Mouse (Mus musculus): ENCODE data around the gene Dhrs9. TPM values are rescaled to one million over a fixed set of nuclear protein-coding genes. Genes with fewer than 3 reads are reported as not detected.
A peak's percentile ranks its signal among the peaks of the same experiment; 100 is the strongest.

Gene Dhrs9
- polyA plus RNA-seq, 1 experiment from 2014 or later = 0.05 TPM

DNA sequence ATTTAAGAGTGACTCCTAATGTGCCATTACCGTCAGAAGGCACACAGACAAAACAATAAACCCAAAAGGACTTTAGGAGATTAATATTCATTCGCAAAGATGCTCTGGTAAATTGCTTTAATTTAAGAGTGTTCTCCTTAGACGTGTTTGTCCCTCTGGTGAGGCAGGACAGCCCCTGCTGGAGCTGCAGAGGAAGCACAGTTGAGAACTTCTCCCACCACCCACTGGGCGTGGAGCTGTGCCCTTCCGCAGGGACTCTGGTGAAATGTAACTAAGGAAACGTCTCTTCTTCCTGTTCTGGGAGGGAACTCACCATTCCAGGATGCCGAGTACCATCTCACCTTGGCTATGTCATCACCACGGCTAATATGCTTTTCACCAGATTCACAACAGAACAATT, 1.5 kb downstream of the Dhrs9 start:
- Histone ChIP-seq H3K4me1 (replicated peaks; ENCODE audit: control insufficient read depth, insufficient read depth, low read length) (peaks cover 3% of the 10 kb centered on the region), H3K4me3 (ENCODE audit: low read depth, low read length) (no peak overlapping the region), H3K27ac (ENCODE audit: low read depth, low read length) (no peak overlapping the region), H3K27me3 (replicated peaks; ENCODE audit: control insufficient read depth, insufficient read depth, low read length) (no peaks in the 10 kb centered on the region), H3K36me3 (ENCODE audit: control insufficient read depth, insufficient read depth, low read length) (no peaks in the 10 kb centered on the region), H3K9me3 (ENCODE audit: control insufficient read depth, low read length) (no peaks in the 10 kb centered on the region), H3K9ac (ENCODE audit: low read depth, low read length) (no peak overlapping the region), H3K4me2 (no peak overlapping the region)
- no peak for ATAC-seq (replicated peaks; ENCODE audit: low FRiP score)
- DNase-seq (ENCODE audit: low spot score) = no peak
- 36% methylated on average over 8 of the region's 8 CpGs for WGBS

- WGBS = 53% methylated on average over 5 of the region's 5 CpGs
- Histone ChIP-seq H3K4me1 (replicated peaks; ENCODE audit: control insufficient read depth, insufficient read depth, low read length) (peaks cover 3% of the 10 kb centered on the region), H3K4me3 (ENCODE audit: low read depth, low read length) (no peak overlapping the region)
Observed at GRCm38 (mm10) chr2:69382838-69383237, 2.6 kb downstream of the Dhrs9 start.

GRCm38 (mm10) chr2:69386118-69386871, 6.0 kb downstream of the Dhrs9 start:
- Histone ChIP-seq H3K4me3 (ENCODE audit: low read depth, low read length) (no peak overlapping the region), H3K4me1 (replicated peaks; ENCODE audit: control insufficient read depth, insufficient read depth, low read length) (no peaks in the 10 kb centered on the region), H3K9ac (ENCODE audit: low read depth, low read length) (no peak overlapping the region), H3K27ac (ENCODE audit: low read depth, low read length) (peak overlapping the region; percentile 67; the same call in 1 of the 2 replicates), H3K9me3 (ENCODE audit: control insufficient read depth, low read length) (no peaks in the 10 kb centered on the region), H3K36me3 (ENCODE audit: control insufficient read depth, insufficient read depth, low read length) (no peaks in the 10 kb centered on the region), H3K4me2 (no peak overlapping the region), H3K27me3 (replicated peaks; ENCODE audit: control insufficient read depth, insufficient read depth, low read length) (no peaks in the 10 kb centered on the region)
- peak; percentile 80 for ATAC-seq (replicated peaks; ENCODE audit: low FRiP score)
- 66% methylated on average over 3 of the region's 3 CpGs for WGBS
- no peak for DNase-seq (ENCODE audit: low spot score)

More at GRCm38 (mm10) chr2:69382838-69383237, 2.6 kb downstream of the Dhrs9 start:
- H3K9me3 ChIP-seq (ENCODE audit: control insufficient read depth, low read length) = no peaks in the 10 kb centered on the region
- DNase-seq (ENCODE audit: low spot score) (no peak), ATAC-seq (replicated peaks; ENCODE audit: low FRiP score) (no peak)
- no peak overlapping the region for H3K4me2 ChIP-seq
- no peak overlapping the region for H3K27ac ChIP-seq (ENCODE audit: low read depth, low read length)
- no peak overlapping the region for H3K9ac ChIP-seq (ENCODE audit: low read depth, low read length)
- H3K27me3 ChIP-seq (replicated peaks; ENCODE audit: control insufficient read depth, insufficient read depth, low read length) = no peaks in the 10 kb centered on the region
- H3K36me3 ChIP-seq (ENCODE audit: control insufficient read depth, insufficient read depth, low read length) = no peaks in the 10 kb centered on the region

GRCm38 (mm10) chr2:69393947-69394346, 13.7 kb downstream of the Dhrs9 start:
- WGBS = 72% methylated on average over 2 of the region's 2 CpGs
- Histone ChIP-seq H3K27me3 (replicated peaks; ENCODE audit: control insufficient read depth, insufficient read depth, low read length) (no peaks in the 10 kb centered on the region), H3K36me3 (ENCODE audit: control insufficient read depth, insufficient read depth, low read length) (no peaks in the 10 kb centered on the region), H3K4me1 (replicated peaks; ENCODE audit: control insufficient read depth, insufficient read depth, low read length) (no peaks in the 10 kb centered on the region), H3K9me3 (ENCODE audit: control insufficient read depth, low read length) (no peaks in the 10 kb centered on the region), H3K27ac (ENCODE audit: low read depth, low read length) (no peak overlapping the region), H3K4me2 (no peak overlapping the region), H3K4me3 (ENCODE audit: low read depth, low read length) (no peak overlapping the region), H3K9ac (ENCODE audit: low read depth, low read length) (no peak overlapping the region)
- DNase-seq (ENCODE audit: low spot score) = no peak
- no peak for ATAC-seq (replicated peaks; ENCODE audit: low FRiP score)

DNA sequence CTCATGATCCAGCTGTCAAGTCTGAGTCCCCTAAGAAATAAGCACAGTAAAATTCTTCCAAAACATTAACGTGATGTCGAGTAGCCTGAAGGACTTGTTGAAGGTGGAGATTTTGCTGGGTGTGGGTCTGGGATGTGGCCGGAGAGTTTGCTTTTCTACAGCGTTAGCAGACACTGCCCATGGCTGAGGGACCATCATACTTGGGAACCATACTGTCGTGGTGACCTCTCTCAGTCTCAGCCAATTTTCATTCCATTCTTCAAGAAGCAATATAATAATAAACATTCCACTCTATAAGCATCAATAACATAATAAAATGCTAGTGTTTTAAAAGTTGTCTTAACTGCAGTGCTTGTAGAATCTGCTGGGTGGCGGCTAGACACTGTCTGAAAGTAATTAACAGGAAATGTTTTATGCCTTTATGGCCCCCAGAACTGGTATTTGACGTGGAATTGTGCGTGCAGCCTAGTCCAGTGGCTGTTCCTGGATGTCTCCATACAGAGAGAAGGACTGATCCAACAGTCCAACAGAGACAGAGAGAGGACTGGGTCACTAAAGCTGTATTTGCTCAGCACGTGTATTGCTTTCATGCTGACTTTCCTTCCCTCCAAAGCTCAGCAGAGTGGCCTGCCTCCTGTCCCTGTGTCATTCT, 15.5 kb downstream of the Dhrs9 start:
- no peaks in the 10 kb centered on the region for H3K9me3 ChIP-seq (ENCODE audit: control insufficient read depth, low read length)
- no peak overlapping the region for H3K4me3 ChIP-seq (ENCODE audit: low read depth, low read length)
- H3K27ac ChIP-seq (ENCODE audit: low read depth, low read length) = no peak overlapping the region
- H3K4me2 ChIP-seq = no peak overlapping the region
- H3K4me1 ChIP-seq (replicated peaks; ENCODE audit: control insufficient read depth, insufficient read depth, low read length) = no peaks in the 10 kb centered on the region
- H3K9ac ChIP-seq (ENCODE audit: low read depth, low read length) = no peak overlapping the region
- no peaks in the 10 kb centered on the region for H3K27me3 ChIP-seq (replicated peaks; ENCODE audit: control insufficient read depth, insufficient read depth, low read length)
- H3K36me3 ChIP-seq (ENCODE audit: control insufficient read depth, insufficient read depth, low read length) = no peaks in the 10 kb centered on the region
- ATAC-seq (replicated peaks; ENCODE audit: low FRiP score) (no peak), DNase-seq (ENCODE audit: low spot score) (no peak)
- WGBS = 76% methylated on average over 9 of the region's 9 CpGs

DNA sequence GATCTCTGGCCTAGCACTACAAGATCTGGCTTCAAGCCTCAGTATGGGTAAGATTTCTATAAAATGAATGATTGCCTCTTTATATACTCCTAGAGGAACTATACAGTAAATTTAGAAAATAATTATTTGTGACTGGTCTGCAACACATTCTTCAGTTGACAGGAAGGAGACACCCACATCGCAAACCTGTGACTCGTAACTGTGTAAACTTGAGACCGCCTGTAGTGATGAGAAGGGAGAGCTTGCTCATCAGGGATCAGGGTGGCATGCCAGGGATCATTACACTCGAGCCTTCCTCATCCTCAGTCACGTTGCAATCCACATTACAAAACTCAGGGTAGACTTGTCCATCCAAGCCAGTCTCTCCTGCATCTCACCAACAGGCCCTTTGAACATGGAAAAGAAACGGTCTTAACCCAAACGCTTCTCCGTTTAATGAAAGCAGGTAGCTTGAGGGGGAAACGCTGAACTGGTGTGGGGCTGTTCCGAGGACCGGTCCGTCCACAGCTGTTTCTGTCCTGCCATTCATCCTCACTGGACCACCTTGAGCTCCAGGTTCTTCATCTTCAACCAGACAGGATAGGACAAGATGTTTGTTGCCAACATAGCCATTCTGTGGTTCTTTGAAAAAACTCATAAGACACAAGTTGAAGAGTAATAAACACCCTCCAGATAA, 16.7 kb downstream of the Dhrs9 start:
- ATAC-seq (replicated peaks; ENCODE audit: low FRiP score) (no peak), DNase-seq (ENCODE audit: low spot score) (no peak)
- H3K27ac ChIP-seq (ENCODE audit: low read depth, low read length) = no peak overlapping the region
- H3K4me1 ChIP-seq (replicated peaks; ENCODE audit: control insufficient read depth, insufficient read depth, low read length) = no peaks in the 10 kb centered on the region
- H3K4me3 ChIP-seq (ENCODE audit: low read depth, low read length) = no peak overlapping the region
- no peak overlapping the region for H3K9ac ChIP-seq (ENCODE audit: low read depth, low read length)
- no peaks in the 10 kb centered on the region for H3K36me3 ChIP-seq (ENCODE audit: control insufficient read depth, insufficient read depth, low read length)
- H3K27me3 ChIP-seq (replicated peaks; ENCODE audit: control insufficient read depth, insufficient read depth, low read length) = no peaks in the 10 kb centered on the region
- no peak overlapping the region for H3K4me2 ChIP-seq
- WGBS = 85% methylated on average over 12 of the region's 12 CpGs
- no peaks in the 10 kb centered on the region for H3K9me3 ChIP-seq (ENCODE audit: control insufficient read depth, low read length)

- no peak overlapping the region for H3K4me2 ChIP-seq
- no peaks in the 10 kb centered on the region for H3K36me3 ChIP-seq (ENCODE audit: control insufficient read depth, insufficient read depth, low read length)
- WGBS = 79% methylated on average over 7 of the region's 7 CpGs
- ATAC-seq (replicated peaks; ENCODE audit: low FRiP score) (no peak), DNase-seq (ENCODE audit: low spot score) (no peak)
- no peak overlapping the region for H3K4me3 ChIP-seq (ENCODE audit: low read depth, low read length)
- no peaks in the 10 kb centered on the region for H3K9me3 ChIP-seq (ENCODE audit: control insufficient read depth, low read length)
- H3K9ac ChIP-seq (ENCODE audit: low read depth, low read length) = no peak overlapping the region
- no peak overlapping the region for H3K27ac ChIP-seq (ENCODE audit: low read depth, low read length)
- no peaks in the 10 kb centered on the region for H3K4me1 ChIP-seq (replicated peaks; ENCODE audit: control insufficient read depth, insufficient read depth, low read length)
- no peaks in the 10 kb centered on the region for H3K27me3 ChIP-seq (replicated peaks; ENCODE audit: control insufficient read depth, insufficient read depth, low read length)
Observed at GRCm38 (mm10) chr2:69400866-69401604, 20.8 kb downstream of the Dhrs9 start.

DNA sequence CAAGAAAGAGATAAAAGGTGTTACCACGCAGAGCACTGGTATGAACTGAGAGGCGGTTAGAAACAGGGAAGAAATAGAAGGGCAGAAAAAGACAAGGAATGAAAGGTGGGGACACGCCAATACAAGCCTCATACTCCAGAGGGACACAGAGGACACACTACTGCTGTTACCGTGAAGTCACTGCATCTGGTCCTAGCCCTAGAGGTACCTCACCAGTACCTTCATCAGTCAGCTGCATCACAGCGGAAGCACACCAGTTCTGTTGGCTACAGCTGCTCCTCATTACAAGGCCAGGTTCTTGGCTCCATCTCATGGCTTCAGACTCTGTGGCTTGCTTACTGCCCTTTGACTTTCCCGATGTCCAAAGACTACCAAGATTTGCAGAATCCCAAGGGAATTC, 21.6 kb downstream of the Dhrs9 start:
- DNase-seq (ENCODE audit: low spot score) = no peak
- H3K9ac ChIP-seq (ENCODE audit: low read depth, low read length) = no peak overlapping the region
- H3K4me3 ChIP-seq (ENCODE audit: low read depth, low read length) = no peak overlapping the region
- no peaks in the 10 kb centered on the region for H3K4me1 ChIP-seq (replicated peaks; ENCODE audit: control insufficient read depth, insufficient read depth, low read length)
- no peaks in the 10 kb centered on the region for H3K27me3 ChIP-seq (replicated peaks; ENCODE audit: control insufficient read depth, insufficient read depth, low read length)
- WGBS = 78% methylated on average over 6 of the region's 6 CpGs
- no peak overlapping the region for H3K27ac ChIP-seq (ENCODE audit: low read depth, low read length)
- H3K36me3 ChIP-seq (ENCODE audit: control insufficient read depth, insufficient read depth, low read length) = no peaks in the 10 kb centered on the region
- H3K4me2 ChIP-seq = no peak overlapping the region
- H3K9me3 ChIP-seq (ENCODE audit: control insufficient read depth, low read length) = no peaks in the 10 kb centered on the region
- ATAC-seq (replicated peaks; ENCODE audit: low FRiP score) = no peak

All from liver, embryonic 11.5 days (tissue).